Mouse (Mus musculus) brain, embryonic 14.5 days (tissue): ENCODE measurements around the gene Mtmr6. TPM values are rescaled to one million over a fixed set of nuclear protein-coding genes. Genes with fewer than 3 reads are reported as not detected.
A peak's percentile ranks its signal among the peaks of the same experiment; 100 is the strongest.

ENCODE experiments used
- DNase-seq: peaks from one replicate; pipeline ENCODE4 v3.0.0-alpha.2; 2011; ENCODE audit warnings: low read depth
- CTCF ChIP-seq: fragments of 200-500 bp; IDR thresholded peaks from 2 replicates; pipeline ENCODE4 v1.5.1; 2012; ENCODE audit warnings: inconsistent platforms, mild to moderate bottlenecking, moderate library complexity, borderline replicate concordance; ENCODE audit not compliant: insufficient read depth, insufficient read length; ENCODE audit errors: extremely low read depth
- POLR2A ChIP-seq: fragments of 200-500 bp; IDR thresholded peaks from 2 replicates; pipeline ENCODE4 v1.6.1; 2012; ENCODE audit warnings: mild to moderate bottlenecking, inconsistent platforms, borderline replicate concordance; ENCODE audit not compliant: poor library complexity, insufficient read depth, insufficient read length, severe bottlenecking; ENCODE audit errors: extremely low read depth
- polyA plus RNA-seq: library from polyadenylated mRNA; depleted of rRNA; stranded (reverse); fragments of >200 nt; gene quantifications from 2 replicates; pipeline ENCODE4 v1.2.3, GENCODE M21; 2012; rRNA removed

The Mtmr6 gene
- polyA plus RNA-seq, 1 experiment: 43.8 TPM

GRCm38 (mm10) chr14:60304441-60305220 is 39.6 kb downstream of the Mtmr6 start:
- peak; percentile 83 for DNase-seq
- TF ChIP-seq POLR2A: no peak
- TF ChIP-seq CTCF: no peak

- TF ChIP-seq CTCF: peak; percentile 31; the same call in 1 of the 2 replicates
- TF ChIP-seq POLR2A: no peak
- peak; percentile 28 for DNase-seq
These were observed 43.1 kb downstream of the Mtmr6 start for GRCm38 (mm10) chr14:60308113-60308512.

GRCm38 (mm10) chr14:60310691-60311090 is 45.7 kb downstream of the Mtmr6 start:
- peak; percentile 32 for DNase-seq
- no peak for TF ChIP-seq CTCF
- TF ChIP-seq POLR2A: no peak

- no peak for DNase-seq
- no peak for TF ChIP-seq CTCF
- TF ChIP-seq POLR2A: no peak
These were observed 54.2 kb downstream of the Mtmr6 start for GRCm38 (mm10) chr14:60319231-60319630.

- TF ChIP-seq POLR2A (no peak), CTCF (no peak)
- no peak for DNase-seq
These were observed 55.8 kb downstream of the Mtmr6 start for GRCm38 (mm10) chr14:60320813-60321212.

- peak; percentile 70 for DNase-seq
These were observed 75.0 kb downstream of the Mtmr6 start for GRCm38 (mm10) chr14:60340001-60340400.

- no peak for TF ChIP-seq POLR2A
- TF ChIP-seq CTCF: no peak
- DNase-seq: no peak
These were observed 75.5 kb downstream of the Mtmr6 start for GRCm38 (mm10) chr14:60340570-60340969.

GRCm38 (mm10) chr14:60345326-60345876 is 80.4 kb downstream of the Mtmr6 start:
- TF ChIP-seq POLR2A (no peak), CTCF (no peak)
- no peak for DNase-seq

Other genes starting within 250 kb of the Mtmr6 start
- 6.1 and 17.4 TPM in 2 replicates for gene Atp8a2, start 68.0 kb upstream of the Mtmr6 start, polyA plus RNA-seq
- gene Nupl1, start 13.8 kb upstream of the Mtmr6 start, polyA plus RNA-seq: not detected in 2 replicates
- 52.3 and 54.3 TPM in 2 replicates for gene Gm49336, start 13.7 kb upstream of the Mtmr6 start, polyA plus RNA-seq
- 25.7 and 27.4 TPM in 2 replicates for gene Amer2, start 108.0 kb downstream of the Mtmr6 start, polyA plus RNA-seq